Mouse (Mus musculus) lung, embryonic 15.5 days (tissue): Measurements from ENCODE around the gene Tcte2. TPM values are rescaled to one million over a fixed set of nuclear protein-coding genes. Genes with fewer than 3 reads are reported as not detected.
A peak's percentile ranks its signal among the peaks of the same experiment; 100 is the strongest.

Source experiments
- ATAC-seq: fragments of 200-750 bp; cut with Nextera tagmentation; 2 replicates; pipeline ENCODE4 v1.8.0; 2017; ENCODE audit warnings: moderate number of reproducible peaks, borderline replicate concordance; ENCODE audit not compliant: low FRiP score, low TSS enrichment; ENCODE audit errors: extremely low read depth
- H3K27ac ChIP-seq: fragments of 300-500 bp; sonication (generic); 2 replicates; pipeline ENCODE4 v1.5.1; 2015; ENCODE audit warnings: moderate library complexity, mild to moderate bottlenecking, inconsistent platforms
- H3K27me3 ChIP-seq: fragments of 300-500 bp; sonication (generic); 2 replicates; pipeline ENCODE4 v1.6.1; 2015; ENCODE audit warnings: inconsistent platforms
- H3K36me3 ChIP-seq: fragments of 300-500 bp; sonication (generic); 2 replicates; pipeline ENCODE4 v1.6.1; 2015; ENCODE audit warnings: inconsistent platforms
- H3K4me1 ChIP-seq: fragments of 300-500 bp; sonication (generic); 2 replicates; pipeline ENCODE4 v1.6.1; 2015; ENCODE audit warnings: inconsistent platforms
- H3K4me2 ChIP-seq: fragments of 300-500 bp; sonication (generic); 2 replicates; pipeline ENCODE4 v1.6.1; 2015; ENCODE audit warnings: inconsistent platforms, mild to moderate bottlenecking, moderate library complexity
- H3K4me3 ChIP-seq: fragments of 300-500 bp; sonication (generic); 2 replicates; pipeline ENCODE4 v1.5.1; 2015; ENCODE audit warnings: mild to moderate bottlenecking, inconsistent platforms
- H3K9ac ChIP-seq: fragments of 300-500 bp; sonication (generic); 2 replicates; pipeline ENCODE4 v1.6.1; 2015; ENCODE audit warnings: inconsistent platforms
- H3K9me3 ChIP-seq: fragments of 300-500 bp; sonication (generic); 2 replicates; pipeline ENCODE4 v1.6.1; 2016; ENCODE audit warnings: inconsistent platforms
- WGBS: fragments of 180-500 bp; shearing (Covaris S2); methylation state at CpG from one replicate; pipeline ENCODE4 v1.1.7; 2015; 5-methylcytosine and 5-hydroxymethylcytosine counted together
- polyA plus RNA-seq: library from polyadenylated mRNA; unstranded; fragments of >200 nt; fragmentation: Nextera tagmentation; extraction: Ambion mirVana; gene quantifications from 2 replicates; pipeline ENCODE4 v1.2.1, GENCODE M21; 2015

Gene Tcte2
- polyA plus RNA-seq, 1 experiment from 2014 or later = 5.1 TPM

DNA sequence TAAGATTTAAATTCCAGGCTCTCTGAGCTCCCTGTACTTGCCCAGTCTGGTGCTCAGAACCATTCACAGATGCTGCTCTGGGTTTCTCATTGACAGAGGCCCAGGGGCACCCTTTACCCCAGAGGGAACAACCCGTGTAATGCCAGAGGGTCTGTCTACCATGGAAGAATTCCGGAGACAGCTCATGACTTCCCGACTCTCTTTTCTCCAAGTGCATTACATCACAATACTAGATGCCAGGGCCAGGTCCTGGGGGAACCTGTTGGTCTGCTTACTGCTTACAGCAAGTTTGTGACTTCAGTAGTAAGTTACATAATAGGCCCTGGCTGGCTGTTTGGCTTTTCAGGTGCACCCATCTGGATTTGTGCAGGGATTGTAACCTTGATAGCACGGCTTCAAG lies 47.0 kb downstream of the Tcte2 start:
- no peak overlapping the region for H3K4me3 ChIP-seq
- no peak for ATAC-seq
- 54% methylated on average over 4 of the region's 4 CpGs for WGBS
- H3K9me3 ChIP-seq = no peaks in the 10 kb centered on the region
- H3K27ac ChIP-seq = no peak overlapping the region
- H3K36me3 ChIP-seq = no peaks in the 10 kb centered on the region
- no peak overlapping the region for H3K4me2 ChIP-seq
- H3K4me1 ChIP-seq = no peaks in the 10 kb centered on the region
- no peaks in the 10 kb centered on the region for H3K27me3 ChIP-seq
- H3K9ac ChIP-seq = no peak overlapping the region

DNA sequence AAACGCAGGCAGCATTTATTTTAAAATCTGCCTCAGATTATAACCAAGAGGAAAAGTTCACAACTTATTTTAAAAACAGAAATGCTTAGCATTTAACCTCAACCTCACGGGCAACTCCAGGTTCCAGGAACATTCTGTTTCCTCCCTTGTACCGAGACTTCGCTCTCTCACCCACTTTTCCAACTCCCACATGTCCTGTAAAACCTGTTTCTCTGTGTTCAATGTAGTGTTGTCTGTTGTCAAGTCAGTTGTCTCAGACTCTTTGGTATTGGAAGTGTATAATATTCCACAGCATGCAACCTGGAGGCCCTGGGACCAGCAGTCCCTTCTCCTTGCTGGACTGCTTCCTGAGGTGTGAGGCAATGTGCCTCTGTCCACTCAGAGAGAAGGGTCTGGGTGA lies 47.5 kb downstream of the Tcte2 start:
- Histone ChIP-seq H3K4me2 (no peak overlapping the region), H3K9ac (no peak overlapping the region), H3K9me3 (no peaks in the 10 kb centered on the region), H3K4me3 (no peak overlapping the region), H3K27ac (no peak overlapping the region), H3K36me3 (no peaks in the 10 kb centered on the region), H3K4me1 (no peaks in the 10 kb centered on the region), H3K27me3 (no peaks in the 10 kb centered on the region)
- WGBS = 70% methylated on average over 4 of the region's 4 CpGs
- no peak for ATAC-seq

DNA sequence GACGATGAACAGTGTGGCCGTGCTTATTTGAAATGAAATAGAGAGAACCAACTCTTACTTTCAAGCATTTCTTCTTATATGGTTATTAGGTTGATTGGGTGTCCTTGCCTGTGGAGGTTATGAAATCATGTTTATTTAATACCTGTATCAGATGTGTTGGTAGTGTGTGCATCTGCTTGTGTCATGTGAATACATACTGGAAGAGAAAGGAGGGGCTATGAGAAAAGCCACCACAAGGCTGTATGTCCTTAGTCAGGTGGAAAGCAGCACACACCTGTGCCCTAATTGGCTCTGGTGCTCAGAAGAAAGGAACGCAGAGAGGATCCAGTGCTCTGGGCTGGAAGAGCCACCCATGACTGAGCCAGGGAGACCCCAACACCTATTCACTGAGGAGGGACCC lies 49.1 kb downstream of the Tcte2 start:
- no peaks in the 10 kb centered on the region for H3K9me3 ChIP-seq
- H3K4me1 ChIP-seq = no peaks in the 10 kb centered on the region
- H3K27ac ChIP-seq = no peak overlapping the region
- WGBS = 91% methylated on average over 3 of the region's 3 CpGs
- ATAC-seq = no peak
- H3K36me3 ChIP-seq = no peaks in the 10 kb centered on the region
- no peak overlapping the region for H3K9ac ChIP-seq
- H3K4me2 ChIP-seq = no peak overlapping the region
- no peaks in the 10 kb centered on the region for H3K27me3 ChIP-seq
- H3K4me3 ChIP-seq = no peak overlapping the region

DNA sequence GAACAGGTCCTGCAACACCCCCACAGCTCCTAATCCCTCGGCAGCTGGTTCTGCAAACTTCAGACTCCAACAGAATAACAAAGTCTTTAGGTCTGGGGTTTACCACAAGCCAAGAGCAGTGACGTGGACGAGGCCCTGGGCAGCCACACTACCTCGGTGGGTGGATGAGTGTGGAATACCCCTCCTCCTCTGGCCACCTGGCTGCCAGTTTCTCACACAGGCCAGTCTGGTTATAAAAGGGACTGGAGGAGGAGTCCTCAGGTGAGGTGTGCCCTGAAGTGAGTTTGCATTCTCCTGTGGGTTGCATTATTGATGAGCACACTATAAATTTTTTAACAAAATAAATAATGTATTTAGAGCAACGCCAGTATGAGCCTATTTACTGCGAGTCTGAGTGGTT lies 49.5 kb downstream of the Tcte2 start:
- no peak overlapping the region for H3K27ac ChIP-seq
- no peak overlapping the region for H3K9ac ChIP-seq
- no peaks in the 10 kb centered on the region for H3K27me3 ChIP-seq
- no peaks in the 10 kb centered on the region for H3K4me1 ChIP-seq
- no peak overlapping the region for H3K4me2 ChIP-seq
- no peak for ATAC-seq
- no peaks in the 10 kb centered on the region for H3K9me3 ChIP-seq
- no peak overlapping the region for H3K4me3 ChIP-seq
- H3K36me3 ChIP-seq = no peaks in the 10 kb centered on the region
- 65% methylated on average over 6 of the region's 6 CpGs for WGBS

DNA sequence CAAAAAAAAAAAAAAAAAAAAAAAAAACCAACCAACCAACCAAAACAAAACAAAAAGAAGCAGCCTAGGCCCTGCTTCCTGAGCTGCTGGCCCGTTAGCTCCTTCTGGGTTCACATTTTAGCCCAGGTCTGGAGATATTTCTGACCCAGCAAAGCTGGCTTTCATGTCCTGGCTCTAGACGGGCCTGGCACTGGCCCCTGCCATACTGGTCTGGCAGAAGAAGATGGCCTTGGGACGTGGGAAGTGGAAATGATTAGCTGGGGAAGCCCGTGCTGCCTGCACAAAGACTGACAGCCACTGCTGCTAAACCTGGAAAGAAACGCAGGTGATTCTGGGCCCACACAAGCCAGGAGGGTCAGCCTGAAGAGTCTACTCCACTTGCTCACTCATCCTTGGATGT lies 50.5 kb downstream of the Tcte2 start:
- H3K4me2 ChIP-seq = no peak overlapping the region
- H3K9ac ChIP-seq = no peak overlapping the region
- no peaks in the 10 kb centered on the region for H3K9me3 ChIP-seq
- no peaks in the 10 kb centered on the region for H3K27me3 ChIP-seq
- WGBS = 74% methylated on average over 5 of the region's 5 CpGs
- no peak overlapping the region for H3K27ac ChIP-seq
- H3K36me3 ChIP-seq = no peaks in the 10 kb centered on the region
- no peak for ATAC-seq
- H3K4me1 ChIP-seq = no peaks in the 10 kb centered on the region
- no peak overlapping the region for H3K4me3 ChIP-seq

DNA sequence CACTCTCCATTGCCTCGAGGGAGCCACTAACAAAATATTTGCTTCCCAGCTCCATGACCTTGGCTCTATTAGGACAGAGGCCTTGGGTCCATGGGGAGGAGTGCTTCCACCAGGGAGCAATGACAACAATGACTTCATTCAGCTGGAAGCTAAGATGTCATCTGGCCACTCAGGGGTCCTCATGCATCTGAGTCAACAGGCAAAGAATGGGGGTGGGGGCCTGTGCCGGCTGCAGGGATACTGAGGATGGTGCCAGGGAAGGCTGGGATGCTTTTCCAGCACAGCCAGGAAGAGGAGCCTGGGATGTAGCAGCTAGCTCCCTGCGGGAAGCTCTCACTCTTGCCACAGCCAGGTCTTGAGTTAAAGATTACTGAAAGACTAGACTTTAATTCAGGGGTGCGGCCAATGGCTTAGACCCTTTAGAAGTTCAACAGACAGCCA lies 56.1 kb downstream of the Tcte2 start:
- H3K4me2 ChIP-seq = no peak overlapping the region
- no peaks in the 10 kb centered on the region for H3K27me3 ChIP-seq
- no peak overlapping the region for H3K4me3 ChIP-seq
- H3K36me3 ChIP-seq = no peaks in the 10 kb centered on the region
- no peak overlapping the region for H3K9ac ChIP-seq
- no peaks in the 10 kb centered on the region for H3K9me3 ChIP-seq
- WGBS = 24% methylated on average over 4 of the region's 4 CpGs
- ATAC-seq = no peak
- H3K27ac ChIP-seq = no peak overlapping the region
- H3K4me1 ChIP-seq = peaks cover 28% of the 10 kb centered on the region

DNA sequence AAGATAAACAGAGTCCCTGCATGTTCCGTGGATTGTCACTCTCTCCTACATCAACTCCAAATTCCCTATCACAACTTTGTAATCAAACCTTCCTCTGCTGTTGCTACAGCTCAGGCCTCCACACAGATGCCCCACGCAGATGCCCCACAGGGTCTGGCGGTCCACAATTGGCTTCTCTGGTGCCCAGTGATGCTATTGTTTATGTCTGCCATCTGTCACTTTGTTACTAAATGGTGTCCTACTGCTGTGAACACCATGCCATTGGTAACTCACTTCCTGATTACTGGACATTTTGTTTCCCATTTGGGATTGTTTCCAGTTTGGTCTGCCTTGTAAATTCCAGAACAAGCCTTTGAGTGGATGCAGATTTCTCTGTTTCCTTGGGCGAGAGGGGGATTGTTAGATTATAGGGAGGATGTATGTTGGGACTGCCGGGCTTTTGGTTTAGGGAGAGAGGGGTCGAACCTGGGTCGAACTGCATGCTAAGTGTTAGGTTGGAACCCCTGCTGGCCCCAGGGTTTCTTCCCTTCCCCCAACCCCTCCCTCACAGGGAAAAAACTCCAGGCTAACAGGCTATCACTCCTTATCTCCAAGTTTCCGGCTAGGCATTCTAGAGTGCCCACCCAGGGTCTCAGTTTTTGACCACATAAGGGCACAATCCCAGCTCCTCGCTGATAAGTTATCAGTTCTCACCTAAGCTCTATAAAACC lies 57.9 kb downstream of the Tcte2 start:
- no peak for ATAC-seq
- Histone ChIP-seq H3K4me2 (no peak overlapping the region), H3K9me3 (no peaks in the 10 kb centered on the region), H3K27me3 (no peaks in the 10 kb centered on the region), H3K4me1 (peaks cover 44% of the 10 kb centered on the region), H3K36me3 (no peaks in the 10 kb centered on the region), H3K27ac (peak overlapping the region; percentile 42), H3K4me3 (no peak overlapping the region), H3K9ac (no peak overlapping the region)
- 20% methylated on average over 9 of the region's 9 CpGs for WGBS

DNA sequence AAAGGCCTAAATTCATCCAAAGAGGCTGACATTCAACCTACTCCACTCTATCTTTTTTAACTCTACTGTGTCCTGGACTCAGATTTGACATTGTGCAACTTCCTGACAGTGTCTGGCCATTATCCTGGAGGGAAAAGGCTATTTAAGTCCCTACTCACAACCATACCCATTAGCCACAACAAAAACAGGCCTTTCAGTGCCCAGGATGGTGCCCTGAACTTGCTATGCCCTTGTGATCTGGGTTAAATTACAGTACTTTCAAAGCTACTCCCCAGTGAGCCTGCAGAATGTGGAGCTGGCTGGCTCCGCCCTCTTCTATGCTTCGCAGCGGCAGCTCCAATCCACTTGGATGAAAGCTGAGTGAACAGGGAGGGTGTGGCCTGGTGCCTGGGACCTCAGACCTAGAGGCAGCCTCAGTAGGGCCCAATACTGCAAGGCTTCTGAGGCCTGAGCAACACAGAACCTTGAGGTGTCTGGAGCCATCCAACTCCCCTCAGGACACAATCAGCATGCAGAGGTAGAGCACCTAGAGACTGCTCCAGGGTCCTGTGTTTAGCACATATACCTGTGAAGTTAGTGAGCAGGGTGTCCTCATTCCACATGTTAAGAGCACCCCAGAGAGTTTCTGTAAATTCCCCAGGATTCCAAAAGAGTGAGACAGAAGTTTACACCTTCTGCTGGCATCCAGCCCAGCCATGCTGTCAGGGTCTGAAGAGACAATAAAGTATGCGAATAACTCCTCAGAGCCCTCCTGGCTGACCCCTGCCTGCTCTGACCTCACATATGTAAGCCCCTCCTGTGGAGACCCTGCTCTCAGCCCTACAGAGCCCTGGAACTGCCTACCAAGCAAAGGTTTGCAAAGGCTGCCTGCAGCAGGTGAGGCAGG lies 61.3 kb downstream of the Tcte2 start:
- H3K4me2 ChIP-seq = 0 out of 2 replicates have a peak overlapping the region, but pooled peaks have one; percentile 7
- ATAC-seq = peak; percentile 84
- no peaks in the 10 kb centered on the region for H3K27me3 ChIP-seq
- H3K36me3 ChIP-seq = no peaks in the 10 kb centered on the region
- peak overlapping the region; percentile 88 for H3K27ac ChIP-seq
- H3K4me1 ChIP-seq = peaks cover 43% of the 10 kb centered on the region
- no peak overlapping the region for H3K9ac ChIP-seq
- WGBS = 11% methylated on average over 4 of the region's 4 CpGs
- H3K9me3 ChIP-seq = no peaks in the 10 kb centered on the region
- H3K4me3 ChIP-seq = no peak overlapping the region

DNA sequence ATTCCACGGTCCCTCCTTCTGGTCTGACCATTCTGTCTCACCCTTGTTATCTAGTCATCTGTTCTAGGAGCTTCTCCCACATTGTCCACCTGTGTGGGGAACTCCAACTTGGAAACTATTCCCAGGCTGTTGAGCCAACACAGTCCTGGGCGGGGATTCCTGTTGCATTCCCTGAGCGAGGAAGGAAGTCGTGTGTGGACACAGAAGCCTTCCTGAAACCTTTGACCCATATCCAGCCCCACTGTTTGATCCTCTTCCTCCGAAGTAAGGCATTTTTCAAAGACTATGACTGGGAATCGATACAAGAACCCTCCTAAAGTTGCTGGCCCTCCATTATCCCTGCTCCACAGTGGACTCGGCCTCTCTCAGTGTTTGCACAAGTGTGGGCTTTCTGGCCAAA lies 61.9 kb downstream of the Tcte2 start:
- Histone ChIP-seq H3K36me3 (no peaks in the 10 kb centered on the region), H3K27ac (peak overlapping the region; percentile 88), H3K9me3 (no peaks in the 10 kb centered on the region), H3K4me1 (peaks cover 46% of the 10 kb centered on the region), H3K9ac (no peak overlapping the region), H3K4me2 (peak overlapping the region; percentile 9; the same call in 1 of the 2 replicates), H3K27me3 (no peaks in the 10 kb centered on the region), H3K4me3 (no peak overlapping the region)
- peak; percentile 27 for ATAC-seq
- 33% methylated on average over 7 of the region's 7 CpGs for WGBS

DNA sequence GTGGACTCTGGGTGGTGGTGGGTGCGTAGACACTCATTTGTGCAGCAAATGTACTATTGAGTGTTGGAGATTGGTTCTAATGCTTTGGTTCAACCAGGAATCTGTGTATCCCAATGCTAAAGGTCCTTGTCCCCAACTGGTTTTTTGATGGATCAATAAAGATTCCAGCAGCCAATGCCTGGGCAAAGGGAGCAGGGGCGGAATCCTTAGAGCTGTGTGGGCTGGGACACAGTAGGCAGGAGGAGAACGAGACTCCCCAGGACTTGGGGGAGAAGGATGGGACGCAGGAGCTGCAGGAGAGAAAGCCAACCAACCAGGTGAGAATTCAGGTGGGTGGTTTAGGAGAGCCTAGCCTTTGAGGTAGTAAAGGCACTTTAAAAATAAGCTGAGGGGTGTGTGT lies 63.4 kb downstream of the Tcte2 start:
- H3K27ac ChIP-seq = peak overlapping the region; percentile 1; the same call in 1 of the 2 replicates
- no peaks in the 10 kb centered on the region for H3K9me3 ChIP-seq

DNA sequence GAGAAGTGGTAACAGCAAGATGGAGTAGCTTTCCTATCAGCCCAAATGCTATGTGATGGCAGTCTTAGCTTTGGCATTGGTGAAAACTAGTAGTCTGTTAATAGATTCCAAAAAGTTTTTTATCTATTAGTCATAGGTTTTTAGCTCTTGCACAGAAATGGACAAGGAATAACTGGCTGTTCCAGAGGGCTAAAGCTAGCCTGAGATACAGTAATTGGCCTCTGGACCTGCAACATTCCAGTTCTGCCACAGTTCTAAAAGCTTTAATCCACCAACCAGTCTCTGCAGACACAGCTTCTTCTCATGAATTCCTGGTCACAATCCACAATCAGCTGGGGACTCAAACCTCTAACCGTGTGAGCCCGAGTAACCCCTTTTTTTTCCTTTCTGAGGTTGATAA lies 64.0 kb downstream of the Tcte2 start:
- WGBS = 69% methylated on average over 2 of the region's 2 CpGs
- H3K4me2 ChIP-seq = no peak overlapping the region
- 0 out of 2 replicates have a peak overlapping the region, but pooled peaks have one; percentile 1 for H3K27ac ChIP-seq
- no peak overlapping the region for H3K9ac ChIP-seq
- H3K27me3 ChIP-seq = no peaks in the 10 kb centered on the region
- H3K4me3 ChIP-seq = no peak overlapping the region
- no peaks in the 10 kb centered on the region for H3K9me3 ChIP-seq
- ATAC-seq = no peak
- peaks cover 40% of the 10 kb centered on the region for H3K4me1 ChIP-seq
- no peaks in the 10 kb centered on the region for H3K36me3 ChIP-seq

More for the DNA sequence above, 63.4 kb downstream of the Tcte2 start:
- H3K27me3 ChIP-seq = no peaks in the 10 kb centered on the region
- no peak for ATAC-seq
- no peak overlapping the region for H3K4me2 ChIP-seq
- H3K36me3 ChIP-seq = no peaks in the 10 kb centered on the region
- H3K4me3 ChIP-seq = no peak overlapping the region
- peaks cover 42% of the 10 kb centered on the region for H3K4me1 ChIP-seq
- WGBS = 87% methylated on average over 4 of the region's 4 CpGs
- no peak overlapping the region for H3K9ac ChIP-seq

DNA sequence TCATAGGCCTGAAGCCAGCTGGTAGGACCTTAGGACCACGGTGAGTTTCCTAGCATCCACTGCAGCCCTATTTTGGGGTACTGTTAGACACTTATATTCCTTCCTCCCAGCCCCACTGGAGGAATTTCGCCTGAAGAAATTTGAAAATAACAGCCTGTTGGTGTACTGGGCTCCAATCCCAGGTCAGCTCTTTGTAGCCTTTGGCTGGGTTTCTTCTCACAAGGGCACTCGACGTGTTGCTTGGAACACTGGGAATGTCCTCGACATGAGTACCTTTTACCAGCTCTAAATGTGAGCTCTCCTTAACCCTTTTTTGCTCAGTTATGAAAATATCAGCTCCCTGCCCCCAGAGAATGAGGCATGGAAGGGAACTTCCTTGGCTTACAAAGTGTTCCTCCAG lies 65.7 kb downstream of the Tcte2 start:
- ATAC-seq = no peak; the same call in 1 of the 2 replicates
- Histone ChIP-seq H3K4me3 (no peak overlapping the region), H3K9me3 (no peaks in the 10 kb centered on the region), H3K27ac (peak overlapping the region; percentile 60), H3K36me3 (no peaks in the 10 kb centered on the region), H3K9ac (no peak overlapping the region), H3K4me1 (peaks cover 33% of the 10 kb centered on the region), H3K27me3 (no peaks in the 10 kb centered on the region), H3K4me2 (no peak overlapping the region)
- WGBS = 35% methylated on average over 5 of the region's 5 CpGs
